Mouse (Mus musculus): ENCODE measurements around the gene Ndufa9. TPM values are rescaled to one million over a fixed set of nuclear protein-coding genes. Genes with fewer than 3 reads are reported as not detected.

Ndufa9 gene
- total RNA-seq (2021), result 100 to 1,000 TPM; 176 to 196 TPM
- long read RNA-seq, experiment 1, transcript Ndufa9-203 (11 exons, 1,445 nt), result major isoform, 198 of 232 reads
- long read RNA-seq, experiment 1, partial matches to known transcripts, result 26 of 232 reads
- long read RNA-seq, experiment 1, other reads (novel, unspliced or antisense), result 8 of 232 reads
- long read RNA-seq, experiment 2, transcript Ndufa9-203 (11 exons, 1,445 nt), result major isoform, 246 of 266 reads
- long read RNA-seq, experiment 2, partial matches to known transcripts, result 15 of 266 reads
- long read RNA-seq, experiment 2, other reads (novel, unspliced or antisense), result 5 of 266 reads

GRCm38 (mm10) chr6:126848712-126849704 lies at the start of gene Ndufa9:
Ndufa9 (minus strand) TSS chr6:126849136.
- peak; percentile 90 to 94 for DNase-seq (ENCODE audit: low spot score in 2 of 2)

DNA sequence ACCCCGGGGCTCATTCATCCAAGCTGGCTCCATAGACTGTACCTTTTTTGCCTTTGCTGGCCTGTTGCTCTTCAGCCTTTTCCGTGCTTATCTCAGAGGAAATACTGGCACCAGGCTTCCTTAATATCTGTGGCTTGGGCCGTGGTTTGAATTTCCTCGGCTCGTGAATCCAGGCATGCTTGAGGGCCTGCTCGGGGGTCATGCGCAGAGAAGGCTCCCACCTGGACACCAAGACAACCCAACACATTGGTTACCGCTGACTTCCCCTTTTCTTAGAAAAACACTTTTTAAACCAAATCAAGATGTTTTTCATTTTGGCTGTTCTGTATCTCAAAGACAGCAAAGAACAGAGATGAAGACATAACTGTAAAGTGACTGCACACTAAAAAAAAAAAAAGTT lies 28.2 kb upstream of the Ndufa9 start:
- no peak for DNase-seq (ENCODE audit: low spot score in 2 of 2)

GRCm38 (mm10) chr6:126852881-126853280 lies 3.9 kb upstream of the Ndufa9 start, which contains the start of gene Akap3:
Akap3 (plus strand) TSS chr6:126853098.
- DNase-seq (ENCODE audit: low spot score in 2 of 2), result no peak

- DNase-seq (ENCODE audit: low spot score in 2 of 2), result no peak
Measured at GRCm38 (mm10) chr6:126836628-126837027, 12.3 kb downstream of the Ndufa9 start.

DNA sequence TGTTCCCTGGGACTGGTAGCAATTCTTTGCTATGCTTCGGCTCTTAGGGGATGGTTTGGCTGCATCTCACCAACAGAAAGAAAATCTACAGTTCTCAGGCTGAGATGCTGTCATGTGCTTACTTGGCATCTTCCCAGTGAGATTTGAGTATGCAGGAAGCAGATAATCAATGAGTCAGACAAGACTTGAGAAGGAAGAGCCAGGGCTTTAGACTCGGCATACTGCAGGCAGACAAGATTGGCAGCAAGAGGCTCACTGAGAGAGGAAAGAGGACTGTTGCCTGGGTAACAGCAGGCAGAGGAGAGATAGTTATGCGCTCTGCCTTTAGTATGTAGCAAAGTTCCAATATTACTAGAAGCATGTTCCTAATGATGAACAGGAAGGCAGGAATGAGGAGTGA lies 25.8 kb downstream of the Ndufa9 start:
- DNase-seq (ENCODE audit: low spot score in 2 of 2), result no peak

DNA sequence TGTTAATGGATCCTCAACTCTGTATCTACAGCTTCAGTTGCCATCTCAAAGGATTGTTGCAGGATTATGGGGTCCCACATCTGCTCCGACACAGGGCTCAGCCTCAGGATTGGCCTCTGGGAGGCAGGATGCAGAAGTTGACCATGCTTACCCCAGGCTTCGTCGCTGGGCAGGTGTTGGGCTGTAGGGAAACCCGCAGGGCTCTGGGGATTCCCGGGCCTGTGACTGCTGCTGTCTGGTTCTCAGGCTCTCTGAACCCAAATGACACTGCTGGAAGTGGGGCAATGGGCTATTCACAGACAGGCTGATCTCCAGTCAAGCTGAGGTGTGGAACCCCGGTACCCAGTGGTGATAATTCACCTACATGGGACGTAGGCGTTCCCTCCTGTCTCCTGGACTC lies 32.6 kb downstream of the Ndufa9 start:
- DNase-seq (ENCODE audit: low spot score in 2 of 2), result no peak

- no peak for DNase-seq (ENCODE audit: low spot score in 2 of 2)
Measured at GRCm38 (mm10) chr6:126815206-126815750, 33.7 kb downstream of the Ndufa9 start.

GRCm38 (mm10) chr6:126811481-126811880 lies 37.5 kb downstream of the Ndufa9 start:
- no peak for DNase-seq (ENCODE audit: low spot score in 2 of 2)

DNA sequence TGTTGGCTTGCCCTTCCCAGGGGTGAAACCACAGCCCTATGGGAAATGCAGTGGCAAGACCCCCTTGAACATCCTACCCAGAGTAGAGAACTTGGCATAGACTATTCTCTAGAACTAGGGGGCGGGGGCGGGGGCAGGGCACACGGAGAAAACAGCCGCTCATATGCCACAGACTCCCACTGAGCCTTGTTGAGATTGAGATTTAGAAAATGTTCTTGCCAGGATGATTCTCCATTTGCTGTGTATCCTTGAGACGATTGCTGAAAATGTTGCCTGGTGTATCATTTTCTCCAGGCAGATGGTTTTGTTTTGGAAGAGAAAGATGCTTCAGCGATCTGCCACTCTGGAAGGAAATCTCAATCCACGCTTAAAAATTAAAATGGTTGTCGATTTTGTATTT lies 40.4 kb downstream of the Ndufa9 start:
- no peak for DNase-seq (ENCODE audit: low spot score in 2 of 2)

- DNase-seq (ENCODE audit: low spot score in 2 of 2), result no peak
Measured at GRCm38 (mm10) chr6:126808134-126808533, 40.8 kb downstream of the Ndufa9 start.

GRCm38 (mm10) chr6:126806783-126807182 lies 42.2 kb downstream of the Ndufa9 start:
- no peak for DNase-seq (ENCODE audit: low spot score in 2 of 2)

- no peak for DNase-seq (ENCODE audit: low spot score in 2 of 2)
Measured at GRCm38 (mm10) chr6:126802946-126803345, 46.0 kb downstream of the Ndufa9 start.

- no peak for DNase-seq (ENCODE audit: low spot score in 2 of 2)
Measured at GRCm38 (mm10) chr6:126794751-126795150, 54.2 kb downstream of the Ndufa9 start.

DNA sequence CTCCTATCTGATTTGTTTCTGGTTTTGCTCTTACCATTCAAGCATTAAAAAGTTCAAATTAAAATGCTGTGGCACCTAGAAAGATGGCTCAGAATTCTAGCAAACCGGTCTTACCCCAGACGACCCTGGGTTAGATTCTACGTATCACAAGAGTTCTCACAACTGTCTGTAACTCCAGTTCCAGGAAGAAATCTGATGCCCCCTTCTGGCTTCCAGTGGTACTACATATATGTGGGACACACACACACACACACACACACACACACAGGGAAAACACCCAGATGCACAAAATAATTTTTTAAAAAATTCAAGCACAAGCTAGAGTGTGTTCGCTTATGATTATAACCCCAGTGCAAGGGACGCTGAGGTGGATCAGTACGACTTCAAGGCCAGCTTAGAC lies 55.2 kb downstream of the Ndufa9 start:
- no peak for DNase-seq (ENCODE audit: low spot score in 2 of 2)

DNA sequence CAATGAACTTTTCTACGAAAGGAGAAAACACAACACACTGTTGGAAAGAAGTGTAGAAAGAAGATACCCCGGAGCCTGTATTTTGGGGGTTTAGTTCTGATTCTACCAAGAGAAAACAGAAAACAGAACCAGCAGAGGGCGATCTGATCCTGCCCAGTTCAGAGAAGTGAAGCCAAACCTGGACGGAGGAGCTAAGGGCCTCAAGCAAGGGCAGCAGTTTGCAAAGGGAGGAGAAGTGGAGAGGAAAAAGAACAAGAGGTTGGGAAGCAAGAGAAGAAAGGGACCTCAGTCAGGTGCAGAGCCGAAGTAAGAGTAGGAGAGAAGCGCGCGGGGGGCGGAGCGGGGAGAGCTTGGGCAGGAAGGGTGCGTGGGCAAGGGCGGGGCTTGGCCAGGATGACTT lies 57.0 kb downstream of the Ndufa9 start:
- DNase-seq (ENCODE audit: low spot score in 2 of 2), result no peak

- DNase-seq (ENCODE audit: low spot score in 2 of 2), result no peak
Measured at GRCm38 (mm10) chr6:126791488-126791887, 57.4 kb downstream of the Ndufa9 start.

DNA sequence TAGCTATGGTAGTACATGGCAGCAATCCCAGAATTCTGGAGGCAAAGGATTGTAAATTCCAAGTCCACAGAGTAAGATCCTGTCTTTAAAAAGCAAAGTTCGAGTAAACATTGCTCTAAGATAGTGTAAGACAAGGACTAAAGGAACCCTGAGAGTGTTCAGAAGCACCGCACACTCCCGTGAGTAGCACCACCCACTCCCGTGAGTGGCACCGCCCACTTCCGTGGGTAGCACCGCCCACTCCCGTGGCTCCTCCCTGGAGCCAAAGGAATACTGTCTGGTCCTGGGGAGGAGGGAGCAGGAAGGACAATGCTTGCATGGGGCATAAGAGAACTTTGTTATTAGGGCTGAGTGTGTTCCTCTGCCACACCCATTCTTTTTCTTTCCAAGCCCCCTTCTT lies 60.1 kb downstream of the Ndufa9 start:
- DNase-seq (ENCODE audit: low spot score in 2 of 2), result no peak

- no peak for DNase-seq (ENCODE audit: low spot score in 2 of 2)
Measured at GRCm38 (mm10) chr6:126784206-126784605, 64.7 kb downstream of the Ndufa9 start.

DNA sequence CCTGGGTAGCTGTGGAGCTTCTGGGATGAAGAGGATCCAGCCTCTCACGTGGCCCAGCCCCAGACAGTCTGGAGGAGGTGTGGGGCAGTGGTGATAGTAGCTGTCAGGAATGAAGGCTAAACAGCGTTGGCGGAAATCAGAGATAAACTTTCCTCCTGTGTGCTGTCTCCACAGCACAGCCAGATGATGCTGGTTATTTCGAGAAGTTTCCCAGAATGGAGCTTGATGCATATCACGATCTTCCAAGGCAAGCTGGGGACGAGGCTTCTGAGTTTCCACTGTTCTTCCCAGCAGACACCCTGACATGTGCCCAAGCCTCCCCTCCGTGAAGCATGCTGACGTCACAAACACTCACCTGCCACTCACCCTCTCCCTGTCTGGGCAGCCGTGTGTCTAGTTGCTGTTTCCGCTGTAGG lies 65.3 kb downstream of the Ndufa9 start:
- no peak for DNase-seq (ENCODE audit: low spot score in 2 of 2)

- no peak for DNase-seq (ENCODE audit: low spot score in 2 of 2)
Measured at GRCm38 (mm10) chr6:126783056-126783455, 65.9 kb downstream of the Ndufa9 start.

- DNase-seq (ENCODE audit: low spot score in 2 of 2), result no peak
Measured at GRCm38 (mm10) chr6:126777889-126778288, 71.0 kb downstream of the Ndufa9 start.

DNA sequence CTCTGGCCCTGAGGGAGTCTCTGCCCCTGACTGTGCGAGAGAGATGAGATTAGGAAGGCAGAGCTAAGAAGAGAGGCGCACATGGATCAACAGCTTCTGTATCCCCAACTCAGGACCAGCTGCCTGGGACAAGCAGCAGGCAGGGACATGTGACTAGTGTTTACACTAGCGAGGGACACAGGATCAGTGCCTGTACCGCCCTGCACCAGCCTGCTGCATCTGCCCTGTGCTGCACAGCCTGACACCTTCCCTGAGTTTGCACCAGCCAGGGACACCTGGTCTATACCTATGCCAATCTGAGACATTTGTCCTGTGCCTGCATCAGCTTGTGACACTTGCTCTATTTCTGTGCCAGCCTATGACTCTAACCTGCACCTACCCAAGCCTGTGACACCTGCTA lies 75.1 kb downstream of the Ndufa9 start:
- no peak for DNase-seq (ENCODE audit: low spot score in 2 of 2)
